Mouse (Mus musculus) midbrain, embryonic 16.5 days (tissue): Measurements from ENCODE around the gene Vps52. TPM values are rescaled to one million over a fixed set of nuclear protein-coding genes. Genes with fewer than 3 reads are reported as not detected.
"Not testable (repeated sequence)": the region's sequence is repeated elsewhere in the genome, so short reads cannot be mapped to it uniquely, and the experiment has no call there.

Experiments
- ATAC-seq: fragments of 200-750 bp; cut with Nextera tagmentation; 2 replicates; pipeline ENCODE4 v1.8.0; 2017; ENCODE audit warnings: moderate TSS enrichment
- H3K27ac ChIP-seq: fragments of 300-500 bp; sonication (generic); 2 replicates; pipeline ENCODE4 v1.5.1; 2014; ENCODE audit warnings: mild to moderate bottlenecking, low read length, mixed read lengths
- H3K27me3 ChIP-seq: fragments of 300-500 bp; sonication (generic); 2 replicates; pipeline ENCODE4 v1.6.1; 2014; ENCODE audit warnings: low read depth, low read length, mixed read lengths; ENCODE audit not compliant: control insufficient read depth, insufficient read depth
- H3K36me3 ChIP-seq: fragments of 300-500 bp; sonication (generic); 2 replicates; pipeline ENCODE4 v1.6.1; 2014; ENCODE audit warnings: mild to moderate bottlenecking, low read length, moderate library complexity, mixed read lengths; ENCODE audit not compliant: control insufficient read depth, insufficient read depth
- H3K4me1 ChIP-seq: fragments of 300-500 bp; sonication (generic); 2 replicates; pipeline ENCODE4 v1.6.1; 2014; ENCODE audit warnings: mild to moderate bottlenecking, low read length, mixed read lengths; ENCODE audit not compliant: control insufficient read depth, insufficient read depth
- H3K4me2 ChIP-seq: fragments of 300-500 bp; sonication (generic); 2 replicates; pipeline ENCODE4 v1.6.1; 2014; ENCODE audit warnings: mild to moderate bottlenecking, low read length, mixed read lengths
- H3K4me3 ChIP-seq: fragments of 300-500 bp; sonication (generic); 2 replicates; pipeline ENCODE4 v1.5.1; 2014; ENCODE audit warnings: low read depth, mild to moderate bottlenecking, low read length, moderate library complexity, mixed read lengths
- H3K9ac ChIP-seq: fragments of 300-500 bp; sonication (generic); 2 replicates; pipeline ENCODE4 v1.6.1; 2014; ENCODE audit warnings: low read depth, low read length, mixed read lengths
- H3K9me3 ChIP-seq: fragments of 300-500 bp; sonication (generic); replicated peaks from 2 replicates; pipeline ENCODE4 v1.6.1; 2014; ENCODE audit warnings: mild to moderate bottlenecking, low read length, mixed read lengths; ENCODE audit not compliant: control insufficient read depth, poor library complexity, severe bottlenecking
- WGBS: fragments of 180-500 bp; shearing (Covaris S2); extraction: QIAGEN DNeasy Blood & Tissue Kit; methylation state at CpG from one replicate; pipeline ENCODE4 v1.1.7; 2014; 5-methylcytosine and 5-hydroxymethylcytosine counted together
- polyA plus RNA-seq: library from polyadenylated mRNA; unstranded; fragments of >200 nt; fragmentation: Nextera tagmentation; extraction: Ambion mirVana; gene quantifications from 2 replicates; pipeline ENCODE4 v1.2.1, GENCODE M21; 2015

Vps52 gene
- polyA plus RNA-seq, 1 experiment from 2014 or later = 80.5 TPM

DNA sequence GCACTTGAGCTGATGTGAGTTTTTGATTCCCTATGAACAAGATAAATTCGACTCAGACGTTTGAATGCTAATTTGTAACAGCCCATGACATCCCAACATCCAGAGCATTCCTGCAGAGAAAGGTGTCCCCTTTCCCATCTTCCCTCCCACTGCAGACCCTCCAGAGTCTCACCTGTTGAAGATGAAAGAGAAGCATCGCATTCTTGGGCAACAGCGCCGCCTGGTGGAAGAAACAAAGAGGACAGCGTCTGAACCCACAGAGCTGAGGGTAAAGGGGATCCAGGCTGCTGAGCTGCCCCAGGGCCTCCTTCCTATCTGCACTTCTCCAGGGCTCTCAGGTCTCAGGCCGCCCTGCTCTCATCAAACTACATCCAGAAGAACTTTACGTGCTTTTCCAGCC lies 26.5 kb downstream of the Vps52 start:
- Histone ChIP-seq H3K27ac (peak overlapping the region; percentile 90), H3K4me2 (peak overlapping the region; percentile 55), H3K4me3 (peak overlapping the region; percentile 51), H3K27me3 (peaks cover 28% of the 10 kb centered on the region), H3K4me1 (peaks cover 11% of the 10 kb centered on the region; the same call in 1 of the 2 replicates)
- WGBS = 9% methylated on average over 8 of the region's 8 CpGs
- H3K36me3 ChIP-seq, H3K9ac ChIP-seq, ATAC-seq, H3K9me3 ChIP-seq: not testable (repeated sequence)

DNA sequence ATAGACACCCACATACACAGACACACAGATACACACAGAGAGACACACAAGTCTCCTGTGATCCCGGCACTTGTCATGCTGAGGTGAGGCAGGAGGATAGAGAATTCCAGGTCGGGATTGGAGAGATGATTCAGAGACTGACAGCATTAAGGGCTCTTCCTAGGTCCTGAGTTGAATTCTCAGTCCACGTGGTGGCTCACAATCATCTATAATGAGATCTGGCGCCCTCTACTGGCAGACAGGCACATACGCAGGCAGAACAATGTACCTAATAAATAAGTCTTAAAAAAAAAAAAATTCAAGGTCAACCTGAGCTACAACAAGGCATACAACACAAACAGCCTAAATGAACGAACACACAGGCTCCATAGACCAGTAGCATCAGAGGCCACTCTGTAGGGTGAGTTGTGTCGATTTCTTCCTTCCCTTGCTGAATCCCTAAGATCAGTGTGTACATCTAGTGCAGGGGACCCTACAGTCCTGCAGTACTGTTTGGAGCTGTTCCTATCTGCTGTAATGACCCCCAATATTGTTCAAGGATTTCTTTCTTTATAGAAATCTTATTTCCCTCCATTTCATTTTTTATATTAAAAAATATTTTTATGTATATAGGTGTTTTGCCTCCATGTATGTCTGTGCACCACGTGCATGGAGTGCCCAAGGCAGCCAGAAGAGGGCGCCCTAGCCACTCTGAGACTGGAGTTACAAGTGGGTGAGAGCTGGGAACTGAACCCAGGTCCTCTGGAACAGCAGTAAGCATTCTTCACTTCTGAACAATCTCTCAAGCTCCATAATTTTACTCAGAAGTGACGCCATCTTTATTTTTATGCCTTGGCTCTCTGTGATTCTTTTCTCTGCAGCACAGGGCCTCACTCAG lies 36.4 kb downstream of the Vps52 start:
- Histone ChIP-seq H3K4me1 (no peaks in the 10 kb centered on the region; the same call in 1 of the 2 replicates), H3K4me3 (no peak overlapping the region), H3K27ac (no peak overlapping the region), H3K27me3 (no peaks in the 10 kb centered on the region; the same call in 1 of the 2 replicates), H3K4me2 (no peak overlapping the region), H3K9ac (no peak overlapping the region), H3K36me3 (no peaks in the 10 kb centered on the region), H3K9me3 (no peaks in the 10 kb centered on the region)
- ATAC-seq = no peak
- 32% methylated on average over 10 of the region's 10 CpGs for WGBS

DNA sequence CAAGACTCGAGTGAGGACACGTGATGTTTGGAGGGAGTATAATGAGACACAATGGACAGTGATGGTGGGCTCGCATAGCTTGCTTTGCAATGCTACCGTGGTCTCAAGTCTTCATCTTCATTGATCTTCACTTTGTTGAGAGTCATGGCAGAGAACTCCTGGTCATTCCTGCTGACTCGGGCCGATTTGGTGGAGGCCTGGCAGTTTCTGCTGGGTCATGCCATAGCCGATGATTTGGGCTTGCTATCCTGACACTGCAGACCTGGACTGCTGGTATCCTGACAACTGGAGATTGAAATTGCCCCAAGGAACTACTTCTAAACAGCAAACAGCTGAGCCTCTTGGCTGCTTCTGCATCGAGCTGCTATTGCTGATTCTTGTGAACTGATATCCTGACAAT lies 39.3 kb downstream of the Vps52 start:
- Histone ChIP-seq H3K9me3 (no peaks in the 10 kb centered on the region), H3K4me3 (no peak overlapping the region), H3K4me1 (peaks cover 4% of the 10 kb centered on the region; the same call in 1 of the 2 replicates), H3K27ac (no peak overlapping the region), H3K36me3 (no peaks in the 10 kb centered on the region), H3K4me2 (no peak overlapping the region), H3K9ac (no peak overlapping the region), H3K27me3 (peaks cover 8% of the 10 kb centered on the region; the same call in 1 of the 2 replicates)
- no peak for ATAC-seq
- 94% methylated on average over 8 of the region's 8 CpGs for WGBS

DNA sequence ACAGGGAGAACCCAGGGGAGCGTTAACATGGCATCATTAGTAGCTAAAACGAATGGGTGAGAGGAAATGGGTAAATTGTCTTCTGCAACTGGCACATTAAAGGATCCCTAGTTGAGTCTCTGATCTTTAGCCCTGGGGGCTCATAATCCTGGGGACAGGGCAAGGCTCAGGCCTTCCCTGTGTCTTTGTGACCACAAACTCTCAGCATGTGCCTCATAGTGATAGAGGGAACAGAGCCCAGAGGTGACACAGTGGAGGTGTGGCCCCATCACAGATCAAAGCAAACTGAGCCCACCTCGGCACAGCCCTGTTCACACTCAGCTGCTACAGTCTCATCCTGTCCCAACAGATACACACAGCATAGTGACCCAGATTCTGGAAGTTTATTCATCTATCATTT lies 40.0 kb downstream of the Vps52 start:
- no peak overlapping the region for H3K27ac ChIP-seq
- ATAC-seq = no peak
- peaks cover 4% of the 10 kb centered on the region; the same call in 1 of the 2 replicates for H3K4me1 ChIP-seq
- H3K36me3 ChIP-seq = no peaks in the 10 kb centered on the region
- WGBS = 77% methylated on average over 3 of the region's 3 CpGs
- H3K4me3 ChIP-seq = no peak overlapping the region
- no peaks in the 10 kb centered on the region for H3K9me3 ChIP-seq
- no peak overlapping the region for H3K4me2 ChIP-seq
- peaks cover 13% of the 10 kb centered on the region; the same call in 1 of the 2 replicates for H3K27me3 ChIP-seq
- H3K9ac ChIP-seq = no peak overlapping the region

DNA sequence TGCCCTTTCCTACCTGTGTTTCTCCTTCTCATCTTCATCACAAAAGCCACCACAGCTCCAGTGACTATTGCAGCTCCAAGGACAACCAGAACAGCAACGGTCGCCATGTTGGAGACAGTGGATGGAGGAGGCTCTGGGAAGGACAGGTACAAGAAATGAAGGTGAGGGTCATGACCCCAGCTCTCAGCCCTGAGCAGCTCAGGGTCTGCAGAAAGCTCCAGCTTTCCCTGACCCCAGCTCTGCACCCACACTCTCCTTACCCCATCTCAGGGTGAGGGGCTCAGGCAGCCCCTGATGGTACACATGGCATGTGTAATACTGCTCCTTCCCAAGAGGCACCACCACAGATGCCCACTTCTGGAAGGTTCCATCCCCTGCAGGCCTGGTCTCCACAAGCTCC lies 41.4 kb downstream of the Vps52 start:
- H3K9me3 ChIP-seq, H3K4me1 ChIP-seq, H3K27ac ChIP-seq, H3K4me3 ChIP-seq, H3K36me3 ChIP-seq, ATAC-seq, H3K9ac ChIP-seq, H3K4me2 ChIP-seq: not testable (repeated sequence)
- WGBS = 94% methylated on average over 2 of the region's 2 CpGs
- peaks cover 13% of the 10 kb centered on the region; the same call in 1 of the 2 replicates for H3K27me3 ChIP-seq

DNA sequence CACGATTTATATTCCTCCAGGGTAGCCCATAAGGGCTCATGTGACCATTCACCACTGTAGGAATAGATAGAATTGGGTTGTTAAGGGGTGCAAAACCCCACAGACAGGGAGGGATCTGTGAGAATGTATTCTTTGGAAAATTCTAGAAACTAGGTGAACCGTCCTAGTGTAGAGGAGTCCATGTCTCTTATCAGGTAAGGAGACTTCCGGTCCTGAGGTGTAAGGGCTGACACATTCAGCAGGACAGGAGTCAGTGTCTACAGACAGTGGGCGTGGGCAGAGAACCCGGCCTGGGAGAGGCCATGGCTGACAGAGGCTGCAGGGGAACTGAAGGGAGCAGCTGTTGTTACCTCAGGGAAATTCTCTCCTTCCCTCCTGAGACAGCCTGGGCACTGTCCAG lies 43.1 kb downstream of the Vps52 start:
- H3K9me3 ChIP-seq, H3K4me1 ChIP-seq, H3K36me3 ChIP-seq, H3K9ac ChIP-seq, H3K4me2 ChIP-seq, H3K27ac ChIP-seq, ATAC-seq, H3K4me3 ChIP-seq: not testable (repeated sequence)
- WGBS = 67% methylated on average over 5 of the region's 5 CpGs
- peaks cover 13% of the 10 kb centered on the region; the same call in 1 of the 2 replicates for H3K27me3 ChIP-seq

DNA sequence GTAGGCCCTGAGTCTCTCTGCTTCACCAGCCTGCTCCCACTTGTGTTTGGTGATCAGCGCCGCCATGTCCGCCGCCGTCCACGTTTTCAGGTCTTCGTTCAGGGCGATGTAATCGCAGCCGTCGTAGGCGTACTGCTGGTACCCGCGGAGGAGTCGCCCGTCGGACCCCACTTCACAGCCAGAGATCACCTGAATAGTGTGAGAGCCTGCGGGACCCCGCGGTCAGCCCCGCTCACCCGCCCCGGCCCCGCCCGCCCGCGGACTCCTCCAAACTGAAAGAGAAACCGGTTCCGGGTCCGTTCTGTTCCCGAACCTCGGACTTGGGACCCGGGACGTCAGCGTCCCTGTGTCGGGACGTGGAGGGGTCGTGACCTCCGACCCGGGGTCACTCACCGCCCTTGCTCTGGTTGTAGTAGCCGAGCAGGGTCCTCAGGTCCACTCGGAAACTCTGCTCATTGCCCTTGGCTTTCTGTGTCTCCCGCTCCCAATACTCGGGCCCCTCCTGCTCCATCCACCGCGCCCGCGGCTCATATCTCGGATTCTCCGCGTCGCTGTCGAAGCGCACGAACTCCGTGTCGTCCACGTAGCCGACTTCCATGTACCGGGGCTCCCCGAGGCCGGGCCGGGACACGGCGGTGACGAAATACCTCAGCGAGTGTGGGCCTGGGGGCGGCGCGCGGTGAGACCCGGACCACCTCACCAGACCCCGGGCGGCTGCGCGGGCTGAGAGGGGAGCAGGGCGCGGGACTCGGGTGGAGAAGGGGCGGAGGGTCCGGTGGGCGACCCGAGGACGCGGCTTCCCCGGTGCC lies 43.9 kb downstream of the Vps52 start:
- Histone ChIP-seq H3K9ac (peak overlapping the region; percentile 57), H3K36me3 (no peaks in the 10 kb centered on the region), H3K4me1 (peaks cover 4% of the 10 kb centered on the region; the same call in 1 of the 2 replicates), H3K27ac (no peak overlapping the region), H3K4me3 (peak overlapping the region; percentile 45), H3K9me3 (no peaks in the 10 kb centered on the region), H3K4me2 (peak overlapping the region; percentile 67), H3K27me3 (peaks cover 13% of the 10 kb centered on the region; the same call in 1 of the 2 replicates)
- peak; percentile 21; the same call in 1 of the 2 replicates for ATAC-seq
- 1% methylated on average over 72 of the region's 87 CpGs for WGBS

DNA sequence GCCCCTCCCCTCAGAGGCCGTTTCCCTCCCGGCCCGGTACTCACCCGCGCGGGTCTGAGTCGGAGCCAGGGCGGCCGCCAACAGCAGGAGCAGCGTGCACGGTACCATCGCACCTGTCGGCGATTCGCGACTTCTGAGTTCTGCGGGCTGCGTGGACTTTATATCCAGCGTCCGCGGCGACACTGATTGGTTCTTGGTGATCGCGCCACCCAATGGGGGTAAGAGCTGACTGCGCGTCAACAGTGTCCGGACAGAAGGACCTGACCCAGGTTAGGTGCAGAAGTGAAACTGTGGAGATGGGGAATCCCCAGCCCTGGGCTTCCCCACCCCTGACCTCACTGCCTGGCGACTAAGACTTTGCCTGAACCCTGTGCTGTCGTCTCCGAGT lies 44.5 kb downstream of the Vps52 start, which contains the start of gene H2-K1:
TSS of gene H2-K1 (minus strand) at position 198 of the 388 bp plus-strand sequence.
- H3K36me3 ChIP-seq = no peaks in the 10 kb centered on the region
- H3K4me2 ChIP-seq = peak within 1 kb of the TSS; percentile 67
- under 1% methylated on average over 28 of the region's 30 CpGs for WGBS
- no peak within 1 kb of the TSS for H3K27ac ChIP-seq
- H3K27me3 ChIP-seq = peaks cover 13% of the 10 kb centered on the region; the same call in 1 of the 2 replicates
- no peaks in the 10 kb centered on the region for H3K9me3 ChIP-seq
- H3K4me1 ChIP-seq = peaks cover 4% of the 10 kb centered on the region; the same call in 1 of the 2 replicates
- peak within 1 kb of the TSS; percentile 45 for H3K4me3 ChIP-seq
- H3K9ac ChIP-seq = peak within 1 kb of the TSS; percentile 57
- ATAC-seq = peak; percentile 73; the same call in 1 of the 2 replicates
